Mouse (Mus musculus) hindbrain, embryonic 13.5 days (tissue): ENCODE measurements around the gene Gp1bb. TPM values are rescaled to one million over a fixed set of nuclear protein-coding genes. Genes with fewer than 3 reads are reported as not detected.

Experiments used
- ATAC-seq: fragments of 200-750 bp; cut with Nextera tagmentation; 2 replicates; pipeline ENCODE4 v1.8.0; 2017; ENCODE audit warnings: moderate TSS enrichment; ENCODE audit not compliant: low FRiP score
- H3K27ac ChIP-seq: fragments of 300-500 bp; sonication (generic); 2 replicates; pipeline ENCODE4 v1.5.1; 2015; ENCODE audit warnings: inconsistent platforms, mild to moderate bottlenecking, moderate library complexity
- H3K27me3 ChIP-seq: fragments of 300-500 bp; sonication (generic); 2 replicates; pipeline ENCODE4 v1.6.1; 2015; ENCODE audit warnings: mild to moderate bottlenecking, inconsistent platforms
- H3K36me3 ChIP-seq: fragments of 300-500 bp; sonication (generic); 2 replicates; pipeline ENCODE4 v1.6.1; 2015; ENCODE audit warnings: mild to moderate bottlenecking, inconsistent platforms
- H3K4me1 ChIP-seq: fragments of 300-500 bp; sonication (generic); replicated peaks from 2 replicates; pipeline ENCODE4 v1.6.1; 2015; ENCODE audit warnings: inconsistent platforms
- H3K4me2 ChIP-seq: fragments of 300-500 bp; sonication (generic); 2 replicates; pipeline ENCODE4 v1.6.1; 2015; ENCODE audit warnings: inconsistent platforms, mild to moderate bottlenecking, moderate library complexity
- H3K4me3 ChIP-seq: fragments of 300-500 bp; sonication (generic); 2 replicates; pipeline ENCODE4 v1.5.1; 2015; ENCODE audit warnings: mild to moderate bottlenecking, inconsistent platforms
- H3K9ac ChIP-seq: fragments of 300-500 bp; sonication (generic); 2 replicates; pipeline ENCODE4 v1.6.1; 2015; ENCODE audit warnings: mild to moderate bottlenecking, inconsistent platforms
- H3K9me3 ChIP-seq: fragments of 300-500 bp; sonication (generic); 2 replicates; pipeline ENCODE4 v1.6.1; 2016; ENCODE audit warnings: inconsistent platforms
- WGBS: fragments of 180-500 bp; shearing (Covaris S2); methylation state at CpG from one replicate; pipeline ENCODE4 v1.1.7; 2015; 5-methylcytosine and 5-hydroxymethylcytosine counted together
- polyA plus RNA-seq: library from polyadenylated mRNA; unstranded; fragments of >200 nt; fragmentation: Nextera tagmentation; extraction: Ambion mirVana; gene quantifications from 2 replicates; pipeline ENCODE4 v1.2.1, GENCODE M21; 2015

The Gp1bb gene
- polyA plus RNA-seq, 1 experiment from 2014 or later, result 11.2 TPM

DNA sequence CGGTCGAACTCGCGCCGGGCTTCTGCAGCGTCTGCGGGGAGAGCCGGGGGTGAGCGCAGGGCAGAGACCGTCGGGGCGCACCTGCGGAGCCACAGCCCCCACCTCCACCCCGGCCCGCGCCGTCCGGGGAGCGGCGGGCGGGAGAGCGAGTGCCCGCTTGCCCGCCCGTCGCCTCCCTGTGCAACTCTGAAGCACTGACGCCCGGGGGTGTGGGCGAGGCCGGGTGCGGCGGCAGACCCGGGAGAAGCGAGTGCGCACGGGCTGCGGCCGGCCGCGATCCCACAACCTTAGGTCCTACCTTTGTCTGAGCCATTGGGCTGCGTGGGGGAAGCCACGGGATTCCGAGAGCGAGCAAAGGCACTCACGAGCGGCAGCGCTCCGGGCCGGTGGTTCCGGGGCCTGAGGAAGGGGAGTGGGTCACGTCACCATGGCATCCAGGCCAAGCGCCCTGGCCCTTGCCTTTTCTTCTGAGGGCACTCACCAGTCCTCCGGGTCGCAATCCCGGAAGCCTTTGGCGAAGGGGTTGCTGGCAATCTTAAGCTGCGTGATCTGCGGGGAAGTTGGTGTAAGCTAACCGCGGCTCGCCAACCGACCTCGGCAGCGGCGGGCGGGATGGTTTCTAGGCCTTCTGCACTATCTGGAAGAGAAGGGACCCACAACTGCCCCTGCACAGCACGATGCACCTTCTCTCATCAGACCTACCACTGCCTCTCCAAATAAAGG, 39.6 kb downstream of the Gp1bb start:
- peak overlapping the region; percentile 41 for H3K4me3 ChIP-seq
- H3K9me3 ChIP-seq, result no peaks in the 10 kb centered on the region
- H3K4me1 ChIP-seq, result peaks cover 39% of the 10 kb centered on the region
- peak overlapping the region; percentile 56 for H3K4me2 ChIP-seq
- H3K27me3 ChIP-seq, result peaks cover 97% of the 10 kb centered on the region
- peak overlapping the region; percentile 58; the same call in 1 of the 2 replicates for H3K9ac ChIP-seq
- WGBS, result 1% methylated on average over 60 of the region's 67 CpGs
- H3K27ac ChIP-seq, result no peak overlapping the region
- no peaks in the 10 kb centered on the region for H3K36me3 ChIP-seq
- peak; percentile 11; the same call in 1 of the 2 replicates for ATAC-seq

DNA sequence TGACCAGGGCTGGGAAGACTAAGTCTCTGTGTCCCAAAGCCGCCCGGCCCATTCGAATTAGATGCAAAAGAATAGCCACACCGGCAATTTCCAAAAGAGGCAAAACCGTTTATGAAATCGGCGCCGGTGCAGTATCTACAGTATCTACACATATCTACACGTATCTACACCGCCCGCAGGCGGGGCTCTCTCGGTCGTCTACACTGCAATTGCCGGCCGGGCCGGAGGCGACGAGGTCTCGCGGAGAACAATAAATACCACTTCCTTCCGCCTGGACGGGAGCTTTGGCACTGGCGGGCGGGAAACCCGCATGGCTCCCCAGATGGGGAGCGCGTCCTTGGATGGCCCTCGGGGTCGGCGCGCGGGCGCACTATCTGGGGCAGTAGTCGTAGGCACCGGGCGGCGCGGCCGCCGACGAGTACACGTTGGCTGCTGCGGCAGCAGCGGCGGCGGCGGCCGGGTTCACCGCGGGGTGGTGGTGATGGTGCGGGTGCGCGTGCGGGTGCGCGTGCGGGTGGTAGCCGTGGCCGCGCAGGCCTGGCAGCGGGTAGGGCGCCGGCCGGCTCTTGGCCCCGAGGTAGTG, 40.5 kb downstream of the Gp1bb start:
- no peaks in the 10 kb centered on the region for H3K36me3 ChIP-seq
- H3K27ac ChIP-seq, result 0 out of 2 replicates have a peak overlapping the region, but pooled peaks have one; percentile 8
- no peaks in the 10 kb centered on the region for H3K9me3 ChIP-seq
- 0 out of 2 replicates have a peak, but pooled peaks have one; percentile 22 for ATAC-seq
- peak overlapping the region; percentile 56 for H3K4me2 ChIP-seq
- H3K9ac ChIP-seq, result peak overlapping the region; percentile 58
- WGBS, result 1% methylated on average over 66 of the region's 66 CpGs
- H3K4me1 ChIP-seq, result peaks cover 39% of the 10 kb centered on the region
- peak overlapping the region; percentile 41 for H3K4me3 ChIP-seq
- H3K27me3 ChIP-seq, result peaks cover 97% of the 10 kb centered on the region

DNA sequence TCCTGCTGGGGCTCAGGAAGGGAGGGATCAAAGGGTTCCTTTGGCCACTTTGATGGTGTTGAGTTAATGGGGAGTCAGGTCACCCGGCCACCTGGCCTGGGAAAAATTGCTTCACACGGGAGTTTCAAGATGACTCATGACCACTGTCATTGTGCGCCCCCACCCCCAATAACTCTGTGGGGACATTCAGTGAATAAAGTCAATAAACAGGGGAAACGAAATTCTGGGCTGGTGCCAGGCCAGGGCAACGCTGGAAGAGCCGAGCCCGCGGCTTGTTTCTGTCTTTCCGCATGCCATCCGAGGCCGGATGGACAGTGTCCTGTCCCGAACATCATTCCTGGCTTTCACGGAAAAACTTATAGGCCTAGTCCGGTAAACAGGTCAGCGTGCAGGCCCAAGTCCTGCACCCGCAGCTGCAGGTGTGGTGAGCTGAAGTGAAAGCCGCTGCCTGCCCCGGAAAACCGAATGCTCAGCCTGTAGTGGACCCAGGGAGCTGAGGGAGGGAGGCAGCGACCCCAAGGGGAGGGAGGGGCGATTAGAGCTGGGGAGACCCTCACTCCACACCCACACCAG, 41.1 kb downstream of the Gp1bb start:
- H3K9me3 ChIP-seq, result no peaks in the 10 kb centered on the region
- 3% methylated on average over 21 of the region's 21 CpGs for WGBS
- peak overlapping the region; percentile 56 for H3K4me2 ChIP-seq
- H3K36me3 ChIP-seq, result no peaks in the 10 kb centered on the region
- peak overlapping the region; percentile 41 for H3K4me3 ChIP-seq
- H3K27me3 ChIP-seq, result peaks cover 93% of the 10 kb centered on the region
- peaks cover 33% of the 10 kb centered on the region for H3K4me1 ChIP-seq
- 0 out of 2 replicates have a peak overlapping the region, but pooled peaks have one; percentile 8 for H3K27ac ChIP-seq
- peak overlapping the region; percentile 58; the same call in 1 of the 2 replicates for H3K9ac ChIP-seq
- no peak for ATAC-seq

DNA sequence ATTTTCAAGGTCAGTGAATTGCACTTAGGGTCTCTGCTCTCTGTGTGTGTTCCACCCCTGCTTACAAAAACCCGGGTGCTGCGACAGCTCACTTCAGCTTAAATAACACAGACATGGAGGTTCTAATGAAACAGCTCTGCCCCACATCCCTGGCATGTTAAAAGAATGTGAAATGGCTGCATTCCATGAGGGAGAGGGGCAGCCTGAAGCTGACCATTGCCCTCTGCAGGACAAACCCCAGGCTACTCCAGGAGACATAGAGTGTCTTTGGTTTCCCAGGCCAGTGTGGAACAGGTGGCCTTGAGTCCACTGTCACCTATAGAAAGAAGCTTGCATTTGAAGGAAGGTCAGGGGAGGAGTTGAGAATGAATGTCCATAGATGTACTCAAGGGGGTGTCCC, 41.8 kb downstream of the Gp1bb start:
- Histone ChIP-seq H3K36me3 (no peaks in the 10 kb centered on the region), H3K27me3 (peaks cover 86% of the 10 kb centered on the region), H3K4me1 (peaks cover 26% of the 10 kb centered on the region), H3K4me2 (no peak overlapping the region), H3K9me3 (no peaks in the 10 kb centered on the region), H3K4me3 (no peak overlapping the region), H3K27ac (no peak overlapping the region), H3K9ac (no peak overlapping the region)
- WGBS, result 14% methylated on average over 2 of the region's 2 CpGs
- ATAC-seq, result no peak

DNA sequence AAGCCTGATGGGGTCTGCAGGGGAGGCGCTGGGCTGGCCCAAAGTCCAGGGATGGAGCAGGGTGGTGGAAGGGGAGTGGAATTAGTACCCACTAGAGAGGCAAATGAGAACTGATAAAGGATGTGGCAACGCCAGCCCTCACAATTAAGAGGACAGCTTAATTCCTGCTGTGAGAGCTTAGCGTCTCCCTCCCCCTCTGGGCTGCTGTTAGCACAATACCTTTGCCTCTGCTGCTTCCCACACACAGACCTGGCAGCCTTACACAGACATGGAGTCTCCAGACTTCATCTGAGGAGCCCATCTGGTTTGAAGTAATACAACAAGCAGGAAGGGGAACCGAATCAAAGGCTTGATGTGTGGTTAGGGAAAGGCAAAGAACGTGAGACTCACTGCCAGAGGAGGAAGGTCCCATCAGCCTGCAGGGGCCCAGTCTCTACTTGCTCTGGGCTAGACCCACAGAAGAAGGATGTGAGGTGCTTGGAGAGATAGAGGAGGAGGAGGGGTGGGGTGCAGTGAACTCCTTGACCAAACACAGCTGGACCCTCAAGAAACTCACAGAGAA, 44.5 kb downstream of the Gp1bb start:
- H3K9ac ChIP-seq, result no peak overlapping the region
- ATAC-seq, result no peak
- 17% methylated on average over 5 of the region's 5 CpGs for WGBS
- H3K4me1 ChIP-seq, result peaks cover 21% of the 10 kb centered on the region
- H3K9me3 ChIP-seq, result no peaks in the 10 kb centered on the region
- no peaks in the 10 kb centered on the region for H3K36me3 ChIP-seq
- H3K4me3 ChIP-seq, result no peak overlapping the region
- H3K27ac ChIP-seq, result no peak overlapping the region
- H3K4me2 ChIP-seq, result no peak overlapping the region
- H3K27me3 ChIP-seq, result peaks cover 63% of the 10 kb centered on the region

DNA sequence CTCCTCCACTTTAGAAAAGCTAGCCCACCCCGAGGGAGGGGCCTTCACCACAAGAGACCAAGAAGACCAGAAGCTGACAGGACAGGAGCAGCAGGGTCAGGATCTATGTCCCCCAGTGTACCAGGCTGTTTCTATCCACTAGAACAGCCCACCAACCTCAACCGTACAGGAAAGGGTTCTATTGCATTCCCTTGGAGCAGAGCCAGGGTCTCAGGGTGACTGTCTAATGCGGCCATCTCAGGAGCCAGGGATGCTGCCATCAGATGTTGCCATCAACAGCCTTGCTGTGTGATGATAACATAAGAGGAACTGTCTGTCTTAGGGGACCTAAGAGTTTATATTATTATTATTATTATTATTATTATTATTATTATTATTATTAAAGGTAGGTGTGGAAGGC, 45.1 kb downstream of the Gp1bb start:
- Histone ChIP-seq H3K4me2 (no peak overlapping the region), H3K9me3 (no peaks in the 10 kb centered on the region), H3K4me1 (peaks cover 15% of the 10 kb centered on the region), H3K9ac (no peak overlapping the region), H3K4me3 (no peak overlapping the region), H3K36me3 (no peaks in the 10 kb centered on the region), H3K27me3 (peaks cover 57% of the 10 kb centered on the region), H3K27ac (no peak overlapping the region)
- ATAC-seq, result no peak
- WGBS, result 48% methylated on average over 3 of the region's 3 CpGs

DNA sequence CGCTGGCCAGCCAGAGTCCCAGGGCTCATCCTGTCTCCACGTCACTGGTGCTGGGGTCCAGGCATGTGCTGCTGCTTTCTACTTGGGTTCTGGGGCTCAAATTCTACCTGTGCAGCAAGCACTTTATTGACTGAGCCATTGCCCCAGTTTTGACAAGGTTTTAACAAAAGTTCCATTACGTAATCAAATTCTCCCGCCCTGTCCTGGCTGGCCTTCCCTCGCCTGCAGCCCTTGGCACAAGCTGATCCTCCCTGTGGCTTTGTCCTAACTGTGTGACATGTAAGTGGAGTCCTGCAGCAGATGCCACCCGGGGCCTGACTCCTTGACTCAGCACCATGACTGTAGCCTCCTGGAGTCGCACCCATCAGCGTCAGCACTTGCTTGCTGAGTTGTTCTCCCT, 48.0 kb downstream of the Gp1bb start:
- H3K4me2 ChIP-seq, result no peak overlapping the region
- no peak for ATAC-seq
- H3K4me1 ChIP-seq, result 0 out of 2 replicates have a peak, but pooled peaks cover 3% of the 10 kb centered on the region
- no peak overlapping the region for H3K4me3 ChIP-seq
- WGBS, result 77% methylated on average over 8 of the region's 8 CpGs
- H3K9me3 ChIP-seq, result no peaks in the 10 kb centered on the region
- no peak overlapping the region for H3K9ac ChIP-seq
- no peaks in the 10 kb centered on the region for H3K36me3 ChIP-seq
- no peak overlapping the region for H3K27ac ChIP-seq
- H3K27me3 ChIP-seq, result peaks cover 28% of the 10 kb centered on the region

Other genes with a start within 250 kb of the Gp1bb start
- 26.1 and 27.0 TPM in 2 replicates for gene Txnrd2, start 196.0 kb downstream of the Gp1bb start, polyA plus RNA-seq
- gene Comt, start 195.6 kb downstream of the Gp1bb start, polyA plus RNA-seq, result 85.9 and 88.5 TPM in 2 replicates
- 13.7 and 15.8 TPM in 2 replicates for gene Gnb1l, start 123.7 kb downstream of the Gp1bb start, polyA plus RNA-seq
- gene Rtl10, start 123.5 kb downstream of the Gp1bb start, polyA plus RNA-seq, result 4.8 and 4.9 TPM in 2 replicates
- 0.99 and 1.7 TPM in 2 replicates for gene Tbx1, start 31.7 kb downstream of the Gp1bb start, polyA plus RNA-seq
- gene Gm49601, start 4.0 kb upstream of the Gp1bb start, polyA plus RNA-seq, result 19.3 and 21.0 TPM in 2 replicates
- gene Sept5, start 7.6 kb upstream of the Gp1bb start, polyA plus RNA-seq, result 169 and 176 TPM in 2 replicates
- gene Cldn5, start 154.4 kb upstream of the Gp1bb start, polyA plus RNA-seq, result 87.2 and 94.4 TPM in 2 replicates
- 109 and 118 TPM in 2 replicates for gene Ufd1, start 189.4 kb upstream of the Gp1bb start, polyA plus RNA-seq
- 11.3 and 12.3 TPM in 2 replicates for gene Cdc45, start 189.6 kb upstream of the Gp1bb start, polyA plus RNA-seq
- 34.0 and 41.2 TPM in 2 replicates for gene 2510002D24Rik, start 214.2 kb upstream of the Gp1bb start, polyA plus RNA-seq
- not detected in 2 replicates for gene Gm28539, start 214.2 kb upstream of the Gp1bb start, polyA plus RNA-seq